Mouse (Mus musculus): ENCODE results near the gene Zfp607b. TPM values are rescaled to one million over a fixed set of nuclear protein-coding genes. Genes with fewer than 3 reads are reported as not detected.

The Zfp607b gene
- polyA plus RNA-seq, 1 experiment from 2014 or later = 0.83 TPM

GRCm38 (mm10) chr7:27731946-27732345 lies 42.8 kb downstream of the Zfp607b start:
- Histone ChIP-seq H3K27ac (peak overlapping the region; percentile 87), H3K9ac (peak overlapping the region; percentile 78), H3K4me3 (replicated peaks) (peak overlapping the region; percentile 74), H3K27me3 (no peaks in the 10 kb centered on the region), H3K4me2 (peak overlapping the region; percentile 83), H3K36me3 (no peaks in the 10 kb centered on the region), H3K4me1 (replicated peaks) (peaks cover 20% of the 10 kb centered on the region), H3K9me3 (replicated peaks) (no peaks in the 10 kb centered on the region)
- DNase-seq = no peak
- no peak for ATAC-seq (ENCODE audit: low read depth)
- 18% methylated on average over 12 of the region's 12 CpGs for WGBS (ENCODE audit: insufficient replicate concordance)

- no peak for ATAC-seq (ENCODE audit: low read depth)
- Histone ChIP-seq H3K27ac (no peak overlapping the region), H3K4me2 (peak overlapping the region; percentile 83), H3K27me3 (no peaks in the 10 kb centered on the region), H3K4me3 (replicated peaks) (peak overlapping the region; percentile 74), H3K36me3 (no peaks in the 10 kb centered on the region), H3K9ac (peak overlapping the region; percentile 78; the same call in 1 of the 2 replicates), H3K9me3 (replicated peaks) (no peaks in the 10 kb centered on the region), H3K4me1 (replicated peaks) (peaks cover 20% of the 10 kb centered on the region)
- 77% methylated on average over 6 of the region's 6 CpGs for WGBS (ENCODE audit: insufficient replicate concordance)
- DNase-seq = no peak
Observed at GRCm38 (mm10) chr7:27732508-27732907, 43.4 kb downstream of the Zfp607b start.

GRCm38 (mm10) chr7:27735457-27735856 lies 46.3 kb downstream of the Zfp607b start:
- H3K27me3 ChIP-seq = no peaks in the 10 kb centered on the region
- no peak overlapping the region for H3K4me3 ChIP-seq (replicated peaks)
- no peak overlapping the region for H3K4me2 ChIP-seq
- WGBS (ENCODE audit: insufficient replicate concordance) = 80% methylated on average over 5 of the region's 5 CpGs
- no peak overlapping the region for H3K9ac ChIP-seq
- H3K27ac ChIP-seq = no peak overlapping the region
- H3K36me3 ChIP-seq = peaks cover 17% of the 10 kb centered on the region
- no peak for ATAC-seq (ENCODE audit: low read depth)
- H3K9me3 ChIP-seq (replicated peaks) = no peaks in the 10 kb centered on the region
- H3K4me1 ChIP-seq (replicated peaks) = peaks cover 20% of the 10 kb centered on the region
- no peak for DNase-seq

Other genes with a start within 250 kb of the Zfp607b start
- gene Sptbn4, start 241.7 kb upstream of the Zfp607b start, polyA plus RNA-seq (2015; fragmentation: Nextera tagmentation; extraction: Ambion mirVana) = 0.07 and 0.10 TPM in 2 replicates
- 831 and 956 TPM in 2 replicates for gene Blvrb, start 241.4 kb upstream of the Zfp607b start, polyA plus RNA-seq (2015; fragmentation: Nextera tagmentation; extraction: Ambion mirVana)
- 31.4 and 31.7 TPM in 2 replicates for gene Sertad3, start 215.6 kb upstream of the Zfp607b start, polyA plus RNA-seq (2015; fragmentation: Nextera tagmentation; extraction: Ambion mirVana)
- gene Sertad1, start 202.4 kb upstream of the Zfp607b start, polyA plus RNA-seq (2015; fragmentation: Nextera tagmentation; extraction: Ambion mirVana) = 20.7 and 21.7 TPM in 2 replicates
- 0.78 and 0.88 TPM in 2 replicates for gene Prx, start 190.0 kb upstream of the Zfp607b start, polyA plus RNA-seq (2015; fragmentation: Nextera tagmentation; extraction: Ambion mirVana)
- 0.08 and 0.12 TPM in 2 replicates for gene Hipk4, start 166.1 kb upstream of the Zfp607b start, polyA plus RNA-seq (2015; fragmentation: Nextera tagmentation; extraction: Ambion mirVana)
- 53.8 and 58.5 TPM in 2 replicates for gene Pld3, start 136.1 kb upstream of the Zfp607b start, polyA plus RNA-seq (2015; fragmentation: Nextera tagmentation; extraction: Ambion mirVana)
- 19.7 and 22.8 TPM in 2 replicates for gene 2310022A10Rik, start 136.1 kb upstream of the Zfp607b start, polyA plus RNA-seq (2015; fragmentation: Nextera tagmentation; extraction: Ambion mirVana)
- 29.6 and 32.3 TPM in 2 replicates for gene Akt2, start 97.8 kb upstream of the Zfp607b start, polyA plus RNA-seq (2015; fragmentation: Nextera tagmentation; extraction: Ambion mirVana)
- gene Ttc9b, start 35.4 kb upstream of the Zfp607b start, polyA plus RNA-seq (2015; fragmentation: Nextera tagmentation; extraction: Ambion mirVana) = 0.05 TPM in 1 of 2 replicates, not detected in the other
- 1.3 and 1.8 TPM in 2 replicates for gene Map3k10, start 14.7 kb upstream of the Zfp607b start, polyA plus RNA-seq (2015; fragmentation: Nextera tagmentation; extraction: Ambion mirVana)
- gene Zfp60, start 42.0 kb downstream of the Zfp607b start, polyA plus RNA-seq (2015; fragmentation: Nextera tagmentation; extraction: Ambion mirVana) = 5.6 and 6.6 TPM in 2 replicates
- gene Zfp626, start 117.9 kb downstream of the Zfp607b start, polyA plus RNA-seq (2015; fragmentation: Nextera tagmentation; extraction: Ambion mirVana) = 0.75 and 0.86 TPM in 2 replicates
- 1.8 and 2.5 TPM in 2 replicates for gene Zfp59, start 149.3 kb downstream of the Zfp607b start, polyA plus RNA-seq (2015; fragmentation: Nextera tagmentation; extraction: Ambion mirVana)
- 1.2 and 1.3 TPM in 2 replicates for gene Zfp607a, start 168.2 kb downstream of the Zfp607b start, polyA plus RNA-seq (2015; fragmentation: Nextera tagmentation; extraction: Ambion mirVana)
- gene Zfp974, start 240.1 kb downstream of the Zfp607b start, polyA plus RNA-seq (2015; fragmentation: Nextera tagmentation; extraction: Ambion mirVana) = 0.84 and 1.1 TPM in 2 replicates

Data from liver, embryonic 13.5 days (tissue).